Mouse (Mus musculus) kidney, adult 8-10 months (tissue): ENCODE data around the gene Atf5.

Experiments
- DNase-seq, 2 experiments: peaks; one replicate each; pipeline ENCODE4 v3.0.0; 2022

Gene Atf5

GRCm38 (mm10) chr7:44850146-44850545 is 33.7 kb upstream of the Atf5 start:
- DNase-seq: peak; percentile 71 to 74

- peak; percentile 91 to 92 for DNase-seq
These were observed 33.1 kb upstream of the Atf5 start for GRCm38 (mm10) chr7:44849416-44850111.

- DNase-seq: peak; percentile 100
These were observed 32.3 kb upstream of the Atf5 start, which contains the start of the genes Akt1s1 and Tbc1d17 for GRCm38 (mm10) chr7:44848561-44849415. Gene Akt1s1 (plus strand): TSS chr7:44848991. Gene Tbc1d17 (minus strand): TSS chr7:44849079.

GRCm38 (mm10) chr7:44847772-44848171 is 31.3 kb upstream of the Atf5 start:
- no peak for DNase-seq

- DNase-seq: no peak
These were observed 30.3 kb upstream of the Atf5 start for GRCm38 (mm10) chr7:44846804-44847203.

GRCm38 (mm10) chr7:44845006-44845405 is 28.5 kb upstream of the Atf5 start:
- no peak for DNase-seq

GRCm38 (mm10) chr7:44841825-44842463 is 25.5 kb upstream of the Atf5 start:
- DNase-seq: no peak

- no peak for DNase-seq
These were observed 24.0 kb upstream of the Atf5 start for GRCm38 (mm10) chr7:44840426-44840825.

- DNase-seq: no peak
These were observed 23.2 kb upstream of the Atf5 start for GRCm38 (mm10) chr7:44839491-44840191.

GRCm38 (mm10) chr7:44839171-44839490 is 22.7 kb upstream of the Atf5 start:
- DNase-seq: no peak

GRCm38 (mm10) chr7:44838073-44838472 is 21.6 kb upstream of the Atf5 start:
- no peak for DNase-seq

- no peak for DNase-seq
These were observed 20.1 kb upstream of the Atf5 start for GRCm38 (mm10) chr7:44836423-44837053.

GRCm38 (mm10) chr7:44836016-44836404 is 19.6 kb upstream of the Atf5 start:
- DNase-seq: no peak

- DNase-seq: no peak
These were observed 19.0 kb upstream of the Atf5 start for GRCm38 (mm10) chr7:44835373-44836015.

GRCm38 (mm10) chr7:44832763-44833162 is 16.3 kb upstream of the Atf5 start:
- DNase-seq: no peak

- DNase-seq: no peak
These were observed 12.2 kb upstream of the Atf5 start for GRCm38 (mm10) chr7:44828706-44829105.

GRCm38 (mm10) chr7:44826771-44827170 is 10.3 kb upstream of the Atf5 start:
- no peak for DNase-seq

- peak; percentile 62 to 79 for DNase-seq
These were observed 8.4 kb upstream of the Atf5 start for GRCm38 (mm10) chr7:44824872-44825271.

- DNase-seq: no peak
These were observed 7.0 kb upstream of the Atf5 start for GRCm38 (mm10) chr7:44823409-44823808.

GRCm38 (mm10) chr7:44821666-44822448 is 5.4 kb upstream of the Atf5 start:
- peak in 1 of 2 experiments; percentile 1 for DNase-seq

- peak in 1 of 2 experiments; percentile 0 for DNase-seq
These were observed 4.1 kb upstream of the Atf5 start for GRCm38 (mm10) chr7:44820525-44820924.
